Mouse (Mus musculus) cerebellum, adult 2 months (tissue): Measurements from ENCODE around the gene Gpc6. TPM values are rescaled to one million over a fixed set of nuclear protein-coding genes. Genes with fewer than 3 reads are reported as not detected.

ENCODE experiments used
- DNase-seq, 2 experiments: peaks; one replicate each; pipeline ENCODE4 v3.0.0; 2021
- H3K27ac ChIP-seq: fragments of 200-500 bp; 2 replicates; pipeline ENCODE4 v1.5.1; 2012; ENCODE audit warnings: low read length, control low read depth, inconsistent platforms; ENCODE audit not compliant: insufficient read depth
- H3K27me3 ChIP-seq: fragments of 200-500 bp; 2 replicates; pipeline ENCODE4 v1.6.1; 2012; ENCODE audit warnings: inconsistent platforms, mild to moderate bottlenecking, low read length, moderate library complexity; ENCODE audit not compliant: control insufficient read depth, insufficient read depth
- H3K4me1 ChIP-seq: fragments of 200-500 bp; 2 replicates; pipeline ENCODE4 v1.6.1; 2011; ENCODE audit warnings: low read length; ENCODE audit not compliant: control insufficient read depth, insufficient read depth
- H3K4me3 ChIP-seq: fragments of 200-500 bp; replicated peaks from 2 replicates; pipeline ENCODE3; 2011; ENCODE audit warnings: mild to moderate bottlenecking, low read depth, low read length, control low read depth; ENCODE audit not compliant: insufficient read depth
- CTCF ChIP-seq: fragments of 200-500 bp; IDR thresholded peaks from 2 replicates; pipeline ENCODE4 v1.5.1; 2011; ENCODE audit warnings: low read depth, mild to moderate bottlenecking, control low read depth, low read length, moderate library complexity, borderline replicate concordance; ENCODE audit not compliant: insufficient read depth
- POLR2A ChIP-seq: fragments of 200-500 bp; IDR thresholded peaks from 2 replicates; pipeline ENCODE4 v1.6.1; 2011; ENCODE audit warnings: low read length, control low read depth, borderline replicate concordance; ENCODE audit not compliant: insufficient read depth
- WGBS: fragments of 180-500 bp; shearing (Covaris S2); methylation state at CpG from one replicate; pipeline ENCODE4 v1.1.7; 2018; 5-methylcytosine and 5-hydroxymethylcytosine counted together
- polyA plus RNA-seq: library from polyadenylated mRNA; depleted of rRNA; stranded (reverse); fragments of >200 nt; gene quantifications from 2 replicates; pipeline ENCODE4 v1.2.3, GENCODE M21; 2012

Gpc6 gene
- polyA plus RNA-seq, 1 experiment = 5.3 TPM

DNA sequence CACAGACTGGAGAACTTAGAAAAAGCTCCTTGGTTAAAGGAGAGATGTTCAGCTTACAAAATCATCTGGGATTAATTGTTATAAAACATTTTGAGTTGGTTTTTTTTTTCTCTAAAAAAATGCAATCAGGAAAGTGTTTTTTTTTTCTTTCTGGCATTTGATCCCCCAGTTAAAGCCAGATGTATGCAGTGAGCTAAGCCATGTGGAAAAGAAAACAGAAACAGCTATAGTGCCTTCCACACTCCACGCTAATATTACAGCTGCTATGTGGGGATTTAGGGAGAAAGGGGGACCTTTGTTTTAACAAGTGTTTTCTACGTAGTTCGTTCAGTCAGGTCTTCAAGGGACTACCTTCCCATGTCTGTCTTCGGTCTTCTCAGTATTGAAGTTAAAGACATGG lies 368.6 kb downstream of the Gpc6 start:
- Histone ChIP-seq H3K4me1 (no peaks in the 10 kb centered on the region), H3K27me3 (no peaks in the 10 kb centered on the region), H3K27ac (no peak overlapping the region), H3K4me3 (no peak overlapping the region)
- WGBS = 92% methylated on average over 4 of the region's 4 CpGs
- no peak for DNase-seq
- no peak for TF ChIP-seq CTCF
- no peak for TF ChIP-seq POLR2A

DNA sequence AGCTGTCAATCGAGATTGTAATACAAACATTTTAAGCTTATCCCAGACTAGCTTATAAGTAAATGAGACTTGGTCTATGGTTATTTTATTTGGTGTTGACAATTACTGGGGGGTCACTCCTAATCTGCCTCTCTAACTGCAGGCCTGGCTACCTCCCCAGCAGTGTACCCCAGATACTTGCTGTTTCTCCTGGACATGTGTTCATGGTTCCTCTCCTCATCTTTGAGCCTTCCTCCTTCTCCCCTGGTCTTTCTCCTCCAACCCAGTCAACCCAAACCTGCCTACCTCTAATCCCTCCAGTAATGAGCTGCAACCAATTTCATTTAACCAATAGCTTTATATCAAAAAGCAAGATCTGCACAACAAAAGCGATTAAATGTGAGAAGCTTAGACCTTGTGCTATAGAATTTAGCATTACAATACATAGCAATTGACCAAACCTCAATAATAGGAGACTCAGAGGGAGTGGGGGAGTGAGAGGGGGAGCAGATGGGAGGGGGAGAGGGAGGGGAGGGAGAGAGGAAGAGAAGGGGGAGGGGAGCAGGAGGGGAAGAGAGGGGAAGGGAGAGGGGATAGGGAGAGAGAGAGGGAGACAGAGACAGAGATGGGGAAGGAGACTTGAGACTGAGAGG lies 371.2 kb downstream of the Gpc6 start:
- WGBS = 96% methylated on average over 2 of the region's 2 CpGs
- Histone ChIP-seq H3K27me3 (no peaks in the 10 kb centered on the region), H3K27ac (no peak overlapping the region), H3K4me1 (no peaks in the 10 kb centered on the region), H3K4me3 (no peak overlapping the region)
- no peak for DNase-seq
- TF ChIP-seq POLR2A = no peak
- TF ChIP-seq CTCF = no peak

DNA sequence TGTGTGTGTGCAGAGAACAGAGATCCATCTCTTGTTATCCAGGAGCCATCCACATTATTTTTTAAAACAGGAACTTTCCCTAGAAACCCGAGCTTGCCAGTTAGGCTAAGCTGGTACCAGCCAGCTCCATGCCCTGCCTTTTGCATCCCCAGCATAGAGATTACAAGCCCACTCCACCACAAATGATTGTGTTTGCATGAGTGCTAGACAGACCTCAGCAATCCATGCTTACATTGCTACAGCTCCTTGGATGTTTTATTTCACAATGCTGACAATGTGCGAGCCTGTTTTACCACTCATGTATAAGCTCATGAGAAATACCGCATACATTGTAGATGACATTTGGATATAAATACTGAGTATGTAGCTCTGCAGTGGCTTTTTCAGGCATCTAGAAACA lies 375.9 kb downstream of the Gpc6 start:
- 93% methylated on average over 3 of the region's 3 CpGs for WGBS
- no peaks in the 10 kb centered on the region for H3K27me3 ChIP-seq
- H3K4me3 ChIP-seq = no peak overlapping the region
- H3K4me1 ChIP-seq = no peaks in the 10 kb centered on the region
- no peak for TF ChIP-seq CTCF
- no peak for TF ChIP-seq POLR2A
- DNase-seq = no peak
- no peak overlapping the region for H3K27ac ChIP-seq

DNA sequence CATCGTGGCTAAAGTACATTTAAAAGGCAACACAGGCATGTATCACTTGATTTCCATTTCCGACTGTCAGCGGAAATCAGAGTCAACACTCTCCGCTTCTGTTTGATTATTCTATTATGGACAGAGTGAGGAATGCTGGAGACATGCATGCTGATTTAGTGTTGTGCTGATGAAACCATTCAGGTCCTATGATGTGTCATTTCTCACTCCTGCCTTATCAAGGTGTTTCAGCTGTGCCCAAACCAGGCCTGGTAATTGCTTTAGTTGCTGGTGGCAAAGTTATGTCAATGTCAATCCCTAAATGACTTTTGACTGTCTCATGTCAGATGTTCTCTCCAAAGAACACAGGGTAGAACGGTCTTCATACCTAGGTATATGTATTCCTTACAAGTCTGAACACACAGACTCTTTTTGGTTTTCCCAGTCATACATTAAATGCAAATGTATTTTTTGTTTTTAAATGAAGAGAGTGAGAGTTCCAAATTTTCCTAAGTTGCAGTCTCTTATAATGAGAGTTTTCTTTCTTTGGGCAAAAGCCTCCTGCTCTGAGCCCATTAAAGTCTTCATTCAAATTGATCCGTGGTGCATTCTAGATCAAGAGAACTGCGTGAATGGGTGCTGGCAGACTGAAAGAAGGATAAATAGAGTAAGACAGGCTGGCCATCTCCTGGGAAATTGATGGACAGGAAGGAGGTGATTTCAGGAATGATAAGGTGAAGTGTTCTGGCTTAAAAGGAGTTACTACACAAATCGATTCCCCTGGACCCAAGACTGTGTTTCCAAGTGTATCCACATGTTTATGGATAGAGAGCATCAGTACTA lies 379.0 kb downstream of the Gpc6 start:
- 58% methylated on average over 8 of the region's 8 CpGs for WGBS
- DNase-seq = no peak
- Histone ChIP-seq H3K4me1 (no peaks in the 10 kb centered on the region), H3K4me3 (no peak overlapping the region), H3K27ac (no peak overlapping the region), H3K27me3 (no peaks in the 10 kb centered on the region)
- TF ChIP-seq CTCF (no peak), POLR2A (no peak)

DNA sequence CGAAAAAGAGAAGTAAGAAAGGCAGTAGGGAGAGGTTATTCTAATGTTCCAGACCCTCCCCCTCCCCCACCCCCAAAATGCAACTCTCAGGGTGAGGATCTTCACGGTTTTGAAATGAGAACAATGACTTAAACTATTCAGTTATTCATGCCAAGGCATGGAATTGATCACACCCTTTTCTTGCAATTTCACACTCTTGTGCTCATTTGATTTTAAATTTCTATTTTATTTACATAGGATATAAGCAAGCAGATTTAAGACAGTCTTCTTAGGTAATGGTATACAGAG lies 379.6 kb downstream of the Gpc6 start:
- DNase-seq = no peak
- no peak for TF ChIP-seq POLR2A
- H3K4me1 ChIP-seq = no peaks in the 10 kb centered on the region
- H3K27me3 ChIP-seq = no peaks in the 10 kb centered on the region
- no peak overlapping the region for H3K27ac ChIP-seq
- WGBS = 17% methylated on average over 2 of the region's 2 CpGs
- H3K4me3 ChIP-seq = no peak overlapping the region

DNA sequence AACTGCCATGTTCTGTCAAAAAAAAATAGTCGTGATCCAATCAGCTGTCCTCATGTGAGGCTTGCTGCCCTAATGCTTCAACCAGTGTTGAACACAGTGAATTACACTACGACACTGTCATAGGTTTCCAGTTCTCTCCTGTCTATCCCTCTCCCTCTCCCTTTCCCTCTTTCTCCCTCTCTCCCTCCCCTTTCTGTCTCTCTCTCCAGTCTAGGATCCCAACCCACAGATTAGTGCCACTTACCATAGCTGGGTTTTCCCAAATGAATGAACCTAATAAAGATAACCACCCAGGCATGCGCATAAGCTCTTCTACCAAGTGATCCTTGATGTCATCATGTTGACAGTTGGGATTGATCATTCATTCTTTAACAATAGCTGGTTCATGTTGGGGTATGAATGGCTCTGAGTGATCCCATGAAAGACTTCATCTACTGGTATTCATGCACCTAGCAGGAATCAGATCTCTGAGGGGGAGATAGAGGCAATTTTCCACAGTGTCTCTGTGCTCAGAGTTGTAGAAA lies 384.9 kb downstream of the Gpc6 start:
- no peak overlapping the region for H3K4me3 ChIP-seq
- TF ChIP-seq CTCF (no peak), POLR2A (no peak)
- no peak for DNase-seq
- 74% methylated on average over 3 of the region's 3 CpGs for WGBS
- no peaks in the 10 kb centered on the region; the same call in 1 of the 2 replicates for H3K4me1 ChIP-seq
- H3K27ac ChIP-seq = no peak overlapping the region
- H3K27me3 ChIP-seq = no peaks in the 10 kb centered on the region

DNA sequence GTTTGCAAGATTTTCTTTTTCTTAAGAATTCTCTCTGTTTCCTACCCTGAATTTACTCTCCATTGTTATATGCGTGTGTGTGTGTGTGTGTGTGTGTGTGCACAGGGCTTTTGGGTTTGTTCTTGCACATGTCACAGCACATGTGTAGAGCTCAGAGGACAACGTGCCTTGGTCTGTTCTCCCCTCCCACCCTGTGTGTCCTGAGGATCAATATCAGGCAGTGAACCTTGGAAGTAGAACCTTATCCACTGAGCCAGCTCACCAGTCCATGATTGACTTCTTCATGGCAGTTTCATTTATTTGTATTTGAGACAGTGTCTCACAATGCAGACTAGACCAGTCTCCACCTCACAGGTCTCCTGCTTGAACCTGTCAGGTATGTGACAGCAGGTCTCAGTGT lies 399.1 kb downstream of the Gpc6 start:
- 72% methylated on average over 2 of the region's 2 CpGs for WGBS
- no peaks in the 10 kb centered on the region for H3K4me1 ChIP-seq
- no peak for TF ChIP-seq CTCF
- TF ChIP-seq POLR2A = no peak
- H3K27ac ChIP-seq = no peak overlapping the region
- DNase-seq = no peak
- H3K27me3 ChIP-seq = no peaks in the 10 kb centered on the region
- H3K4me3 ChIP-seq = no peak overlapping the region

DNA sequence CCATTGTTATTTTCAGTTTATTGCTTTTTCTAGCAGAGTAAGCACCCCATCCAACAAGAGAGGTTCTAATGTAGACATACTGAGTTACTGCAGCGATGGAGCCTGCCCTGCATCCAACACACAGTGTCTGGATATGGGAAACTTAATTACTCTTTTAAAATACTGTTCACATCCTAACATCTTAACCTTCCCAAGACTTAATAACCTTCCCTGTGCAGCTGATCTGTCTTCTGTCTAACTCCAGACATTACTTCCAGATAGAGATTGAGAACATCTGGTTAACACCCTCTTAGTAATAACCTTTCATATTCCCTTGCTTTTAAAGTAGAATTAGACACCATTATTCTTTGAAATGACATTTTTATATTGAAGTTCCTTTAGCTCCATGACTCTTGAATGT lies 407.1 kb downstream of the Gpc6 start:
- Histone ChIP-seq H3K4me3 (no peak overlapping the region), H3K27me3 (no peaks in the 10 kb centered on the region), H3K4me1 (no peaks in the 10 kb centered on the region), H3K27ac (no peak overlapping the region)
- no peak for DNase-seq
- TF ChIP-seq CTCF (no peak), POLR2A (no peak)
- 95% methylated on average over 1 of the region's 1 CpGs for WGBS
